Mouse (Mus musculus) heart, postnatal 0 days (tissue): ENCODE data around the gene Csmd2. TPM values are rescaled to one million over a fixed set of nuclear protein-coding genes. Genes with fewer than 3 reads are reported as not detected.
A peak's percentile ranks its signal among the peaks of the same experiment; 100 is the strongest.

Experiments used
- ATAC-seq: fragments of 200-750 bp; cut with Nextera tagmentation; 2 replicates; pipeline ENCODE4 v1.8.0; 2017; ENCODE audit warnings: low read depth, moderate number of reproducible peaks, moderate library complexity; ENCODE audit not compliant: insufficient read depth
- DNase-seq: peaks from one replicate; pipeline ENCODE4 v3.0.0-alpha.2; 2016; ENCODE audit warnings: low spot score
- H3K27ac ChIP-seq: fragments of 300-500 bp; sonication (generic); 2 replicates; pipeline ENCODE4 v1.5.1; 2014; ENCODE audit warnings: low read depth, mild to moderate bottlenecking
- H3K27me3 ChIP-seq: fragments of 300-500 bp; sonication (generic); 2 replicates; pipeline ENCODE4 v1.6.1; 2014; ENCODE audit warnings: low read length, mixed read lengths; ENCODE audit not compliant: control insufficient read depth, insufficient read depth
- H3K36me3 ChIP-seq: fragments of 300-500 bp; sonication (generic); replicated peaks from 2 replicates; pipeline ENCODE4 v1.6.1; 2014; ENCODE audit warnings: low read length, mixed read lengths; ENCODE audit not compliant: control insufficient read depth, insufficient read depth
- H3K4me1 ChIP-seq: fragments of 300-500 bp; sonication (generic); 2 replicates; pipeline ENCODE4 v1.6.1; 2014; ENCODE audit warnings: antibody characterized with exemption; ENCODE audit not compliant: control insufficient read depth, insufficient read depth
- H3K4me2 ChIP-seq: fragments of 300-500 bp; sonication (generic); 2 replicates; pipeline ENCODE4 v1.6.1; 2014; ENCODE audit warnings: low read depth, mild to moderate bottlenecking, low read length, moderate library complexity
- H3K4me3 ChIP-seq: fragments of 300-500 bp; sonication (generic); 2 replicates; pipeline ENCODE4 v1.5.1; 2014; ENCODE audit warnings: low read depth, low read length
- H3K9ac ChIP-seq: fragments of 300-500 bp; sonication (generic); replicated peaks from 2 replicates; pipeline ENCODE4 v1.6.1; 2014; ENCODE audit warnings: low read depth, low read length, mixed read lengths
- H3K9me3 ChIP-seq: fragments of 300-500 bp; sonication (generic); replicated peaks from 2 replicates; pipeline ENCODE4 v1.6.1; 2016; ENCODE audit warnings: low read length; ENCODE audit not compliant: control insufficient read depth
- CTCF ChIP-seq: IDR thresholded peaks from 2 replicates; pipeline ENCODE4 v1.5.1; 2016; ENCODE audit warnings: antibody characterized with exemption, control low read depth, low read depth
- EP300 ChIP-seq: IDR thresholded peaks from 2 replicates; pipeline ENCODE4 v1.6.1; 2016; ENCODE audit warnings: antibody characterized with exemption, low read depth
- WGBS: fragments of 180-500 bp; shearing (Covaris S2); extraction: QIAGEN DNeasy Blood & Tissue Kit; methylation state at CpG from one replicate; pipeline ENCODE4 v1.1.7; 2014; 5-methylcytosine and 5-hydroxymethylcytosine counted together
- polyA plus RNA-seq: library from polyadenylated mRNA; unstranded; fragments of >200 nt; fragmentation: Nextera tagmentation; extraction: Ambion mirVana; gene quantifications from 2 replicates; pipeline ENCODE4 v1.2.1, GENCODE M21; 2015
- total RNA-seq: library from RNA; depleted of rRNA; stranded (reverse); fragments of >200 nt; gene quantifications from 2 replicates; pipeline ENCODE4 v1.2.3, GENCODE M21; 2014; ENCODE audit warnings: low replicate concordance

The Csmd2 gene
- total and polyA plus RNA-seq, 2 experiments from 2014 or later: 0.01 TPM; not detected in 1

GRCm38 (mm10) chr4:128560327-128560726, 572.7 kb downstream of the Csmd2 start:
- H3K36me3 ChIP-seq: no peaks in the 10 kb centered on the region
- no peaks in the 10 kb centered on the region for H3K4me1 ChIP-seq
- H3K27me3 ChIP-seq: no peaks in the 10 kb centered on the region
- no peak for DNase-seq
- H3K4me2 ChIP-seq: no peak overlapping the region
- no peak overlapping the region for H3K4me3 ChIP-seq
- H3K27ac ChIP-seq: no peak overlapping the region
- ATAC-seq: no peak
- WGBS: 83% methylated on average over 3 of the region's 3 CpGs
- H3K9ac ChIP-seq: no peak overlapping the region
- H3K9me3 ChIP-seq: no peaks in the 10 kb centered on the region
- TF ChIP-seq CTCF (no peak), EP300 (no peak)

GRCm38 (mm10) chr4:128575811-128576210, 588.2 kb downstream of the Csmd2 start:
- no peak for ATAC-seq
- Histone ChIP-seq H3K27me3 (no peaks in the 10 kb centered on the region), H3K4me1 (no peaks in the 10 kb centered on the region), H3K36me3 (peaks cover 8% of the 10 kb centered on the region), H3K9ac (no peak overlapping the region), H3K4me2 (no peak overlapping the region), H3K9me3 (peaks cover 2% of the 10 kb centered on the region), H3K4me3 (no peak overlapping the region), H3K27ac (no peak overlapping the region)
- TF ChIP-seq EP300 (no peak), CTCF (no peak)
- WGBS: 54% methylated on average over 4 of the region's 4 CpGs
- DNase-seq: no peak

DNA sequence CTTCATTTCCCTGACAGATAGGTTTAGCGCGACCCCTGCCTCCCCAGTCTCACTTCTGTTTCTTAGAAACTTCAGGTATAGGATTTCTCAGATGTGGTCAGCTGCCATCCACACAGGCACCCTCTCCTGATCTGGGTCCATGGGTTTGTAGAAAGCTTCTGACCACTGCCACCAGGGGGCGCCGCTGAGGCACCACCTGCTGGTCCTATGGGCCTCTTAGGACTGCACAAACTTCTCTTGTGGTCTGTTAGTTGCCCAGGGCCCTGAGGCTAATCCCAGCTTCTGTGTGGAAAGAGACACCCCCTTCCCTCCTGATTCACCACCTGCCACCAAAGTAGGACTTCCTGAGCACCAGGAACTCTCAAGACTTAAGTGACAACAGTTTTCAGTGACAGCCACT, 591.5 kb downstream of the Csmd2 start:
- WGBS: 59% methylated on average over 4 of the region's 4 CpGs
- H3K4me2 ChIP-seq: no peak overlapping the region
- no peak for TF ChIP-seq EP300
- peak; percentile 19; the same call in 1 of the 2 replicates for TF ChIP-seq CTCF
- H3K27ac ChIP-seq: no peak overlapping the region
- H3K36me3 ChIP-seq: peaks cover 31% of the 10 kb centered on the region
- DNase-seq: no peak
- no peak overlapping the region for H3K4me3 ChIP-seq
- H3K4me1 ChIP-seq: no peaks in the 10 kb centered on the region
- no peak overlapping the region for H3K9ac ChIP-seq
- H3K9me3 ChIP-seq: peaks cover 34% of the 10 kb centered on the region
- H3K27me3 ChIP-seq: no peaks in the 10 kb centered on the region
- no peak for ATAC-seq

DNA sequence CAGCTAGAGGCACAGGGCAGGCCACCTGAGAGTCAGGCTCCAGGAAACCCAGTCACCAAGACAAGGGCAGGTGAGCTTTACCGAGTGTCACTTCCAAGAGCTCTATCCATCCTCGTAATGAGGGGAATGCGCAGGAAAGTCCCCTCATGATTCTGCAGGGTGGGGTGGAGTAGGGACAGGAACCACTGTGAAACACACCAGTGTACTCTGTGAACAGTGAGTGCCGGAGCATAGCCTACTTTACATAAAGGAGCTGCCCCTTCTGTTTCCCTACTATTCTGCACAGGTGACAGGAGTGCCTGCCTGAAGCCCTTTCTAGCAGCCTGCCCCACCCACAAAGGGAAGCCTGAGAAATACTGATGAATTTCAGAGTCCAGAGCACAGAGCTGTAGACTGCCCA, 605.6 kb downstream of the Csmd2 start:
- ATAC-seq (no peak), DNase-seq (no peak)
- peaks cover 19% of the 10 kb centered on the region; the same call in 1 of the 2 replicates for H3K36me3 ChIP-seq
- H3K4me1 ChIP-seq: no peaks in the 10 kb centered on the region
- no peak overlapping the region for H3K4me3 ChIP-seq
- TF ChIP-seq EP300 (no peak), CTCF (no peak)
- no peak overlapping the region for H3K4me2 ChIP-seq
- no peak overlapping the region for H3K27ac ChIP-seq
- no peaks in the 10 kb centered on the region for H3K9me3 ChIP-seq
- H3K9ac ChIP-seq: no peak overlapping the region
- WGBS: 96% methylated on average over 4 of the region's 4 CpGs
- H3K27me3 ChIP-seq: no peaks in the 10 kb centered on the region

DNA sequence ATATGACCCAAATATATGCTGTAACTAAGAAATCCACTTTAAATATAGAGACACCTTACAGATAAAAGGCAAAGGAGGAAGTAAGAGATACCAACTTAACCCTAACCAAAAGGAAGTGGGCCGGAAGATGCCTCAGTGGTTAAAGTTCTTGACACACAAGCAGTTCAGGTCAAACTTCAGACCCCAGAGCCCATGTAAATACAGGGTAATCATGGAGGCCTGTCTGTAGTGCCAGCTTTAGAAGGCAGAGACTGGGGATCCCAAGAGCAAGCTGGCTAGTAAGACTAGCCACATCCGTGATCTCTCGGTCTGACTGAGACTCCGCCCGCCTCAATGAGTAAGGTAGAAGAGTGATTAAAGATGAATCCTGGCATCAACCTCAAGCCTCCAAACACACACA, 606.4 kb downstream of the Csmd2 start:
- WGBS: 90% methylated on average over 5 of the region's 5 CpGs
- Histone ChIP-seq H3K27ac (no peak overlapping the region), H3K9me3 (no peaks in the 10 kb centered on the region), H3K27me3 (no peaks in the 10 kb centered on the region), H3K36me3 (peaks cover 12% of the 10 kb centered on the region; the same call in 1 of the 2 replicates), H3K4me3 (no peak overlapping the region), H3K4me2 (no peak overlapping the region), H3K9ac (no peak overlapping the region), H3K4me1 (no peaks in the 10 kb centered on the region)
- TF ChIP-seq EP300: no peak
- TF ChIP-seq CTCF: no peak
- no peak for DNase-seq
- ATAC-seq: no peak

- Histone ChIP-seq H3K27me3 (no peaks in the 10 kb centered on the region), H3K36me3 (peaks cover 3% of the 10 kb centered on the region), H3K4me3 (no peak overlapping the region), H3K9ac (no peak overlapping the region), H3K27ac (no peak overlapping the region), H3K4me2 (no peak overlapping the region), H3K4me1 (no peaks in the 10 kb centered on the region), H3K9me3 (no peaks in the 10 kb centered on the region)
- WGBS: 61% methylated on average over 12 of the region's 12 CpGs
- no peak for DNase-seq
- no peak for ATAC-seq
- TF ChIP-seq CTCF (no peak), EP300 (no peak)
These were observed 610.3 kb downstream of the Csmd2 start for GRCm38 (mm10) chr4:128597801-128598560.
